Mouse (Mus musculus) brain, adult 2 months (tissue): ENCODE data around the gene Cst13.
A peak's percentile ranks its signal among the peaks of the same experiment; 100 is the strongest.

ENCODE experiments used
- DNase-seq: peaks from one replicate; pipeline ENCODE4 v3.0.0; 2011; ENCODE audit warnings: low read depth, low spot score

Cst13 gene

GRCm38 (mm10) chr2:148874617-148875334, 54.9 kb downstream of the Cst13 start:
- peak; percentile 60 for DNase-seq

- peak; percentile 93 for DNase-seq
These were observed 55.5 kb downstream of the Cst13 start, which contains the start of gene Cst3 for GRCm38 (mm10) chr2:148875335-148875811. Gene Cst3 (minus strand): TSS chr2:148875692.

- peak; percentile 57 for DNase-seq
These were observed 57.3 kb downstream of the Cst13 start for GRCm38 (mm10) chr2:148877016-148877770.

GRCm38 (mm10) chr2:148878641-148879130, 58.8 kb downstream of the Cst13 start:
- DNase-seq = no peak

- no peak for DNase-seq
These were observed 59.3 kb downstream of the Cst13 start for GRCm38 (mm10) chr2:148879199-148879598.
